Mouse (Mus musculus) thymus, postnatal 36 days (tissue): Measurements from ENCODE around the gene Zbtb17.

Experiments used
- DNase-seq, 2 experiments: peaks; one replicate each; pipeline ENCODE4 v3.0.0; 2022; ENCODE audit warnings: mixed read lengths in 2 of 2

Zbtb17 gene

GRCm38 (mm10) chr4:141460481-141460880 is 16.0 kb downstream of the Zbtb17 start:
- no peak for DNase-seq

- no peak for DNase-seq
Observed at GRCm38 (mm10) chr4:141461088-141461487, 16.6 kb downstream of the Zbtb17 start.

DNA sequence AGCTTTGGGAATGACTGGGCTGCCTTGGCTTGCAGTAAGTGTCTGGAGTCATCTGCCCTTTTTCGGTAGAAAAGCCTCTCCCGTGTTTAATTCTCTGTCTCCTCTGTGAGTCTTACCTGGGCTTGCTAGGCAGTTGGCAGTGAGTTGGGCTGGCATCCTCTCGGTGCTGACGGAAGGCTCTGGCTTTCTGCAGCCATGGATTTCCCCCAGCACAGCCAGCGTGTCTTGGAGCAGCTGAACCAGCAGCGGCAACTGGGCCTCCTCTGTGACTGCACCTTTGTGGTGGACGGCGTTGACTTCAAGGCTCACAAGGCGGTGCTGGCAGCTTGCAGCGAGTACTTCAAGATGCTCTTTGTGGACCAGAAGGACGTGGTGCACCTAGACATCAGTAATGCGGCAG is 17.1 kb downstream of the Zbtb17 start:
- DNase-seq, result no peak

GRCm38 (mm10) chr4:141463472-141463871 is 19.0 kb downstream of the Zbtb17 start:
- no peak for DNase-seq

- DNase-seq, result no peak
Observed at GRCm38 (mm10) chr4:141464722-141465121, 20.3 kb downstream of the Zbtb17 start.

DNA sequence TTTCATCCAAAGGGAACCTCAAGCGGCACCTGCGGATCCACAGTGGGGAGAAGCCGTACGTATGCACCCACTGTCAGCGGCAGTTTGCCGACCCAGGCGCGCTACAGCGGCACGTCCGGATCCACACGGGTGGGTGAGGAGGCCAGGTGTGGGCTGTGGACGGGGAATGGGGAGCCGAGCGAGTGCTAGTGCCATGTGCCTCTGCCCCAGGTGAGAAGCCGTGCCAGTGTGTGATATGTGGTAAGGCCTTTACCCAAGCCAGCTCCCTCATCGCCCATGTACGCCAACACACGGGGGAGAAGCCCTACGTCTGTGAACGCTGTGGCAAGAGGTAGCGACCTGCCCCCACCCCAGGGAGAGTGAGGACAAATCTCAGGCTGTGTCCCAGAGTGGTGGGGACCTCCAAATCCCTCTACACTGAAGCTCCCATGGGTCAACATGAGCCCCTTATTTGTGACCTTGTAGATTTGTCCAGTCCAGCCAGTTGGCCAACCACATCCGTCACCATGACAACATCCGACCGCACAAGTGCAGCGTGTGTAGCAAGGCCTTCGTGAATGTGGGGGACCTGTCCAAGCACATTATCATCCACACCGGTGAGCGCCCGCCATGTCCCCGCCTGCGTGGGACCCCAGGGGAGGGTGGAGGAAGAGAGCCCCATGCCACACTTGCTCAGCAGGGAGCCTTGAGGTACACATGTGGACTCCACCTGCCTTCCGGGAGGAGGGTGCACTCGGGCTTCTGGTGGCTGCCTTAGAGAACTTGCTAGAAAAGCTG is 21.2 kb downstream of the Zbtb17 start:
- no peak for DNase-seq

DNA sequence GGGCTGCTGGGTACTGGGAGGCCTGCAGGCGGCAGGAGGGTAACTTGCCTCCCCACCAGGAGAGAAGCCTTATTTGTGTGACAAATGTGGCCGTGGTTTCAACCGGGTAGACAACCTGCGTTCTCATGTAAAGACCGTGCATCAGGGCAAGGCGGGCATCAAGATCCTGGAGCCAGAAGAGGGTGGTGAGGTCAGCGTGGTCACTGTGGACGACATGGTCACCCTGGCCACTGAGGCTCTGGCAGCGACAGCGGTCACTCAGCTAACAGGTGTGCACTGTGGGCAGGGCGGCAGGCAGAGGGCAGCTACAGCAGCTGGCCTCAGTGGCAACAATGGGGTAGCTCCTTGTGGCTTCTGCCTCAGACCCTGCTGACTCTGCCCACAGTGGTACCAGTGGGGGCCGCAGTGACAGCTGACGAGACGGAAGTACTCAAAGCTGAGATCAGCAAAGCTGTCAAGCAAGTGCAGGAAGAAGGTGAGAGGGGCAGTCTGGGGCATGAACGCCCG is 21.9 kb downstream of the Zbtb17 start:
- no peak for DNase-seq

DNA sequence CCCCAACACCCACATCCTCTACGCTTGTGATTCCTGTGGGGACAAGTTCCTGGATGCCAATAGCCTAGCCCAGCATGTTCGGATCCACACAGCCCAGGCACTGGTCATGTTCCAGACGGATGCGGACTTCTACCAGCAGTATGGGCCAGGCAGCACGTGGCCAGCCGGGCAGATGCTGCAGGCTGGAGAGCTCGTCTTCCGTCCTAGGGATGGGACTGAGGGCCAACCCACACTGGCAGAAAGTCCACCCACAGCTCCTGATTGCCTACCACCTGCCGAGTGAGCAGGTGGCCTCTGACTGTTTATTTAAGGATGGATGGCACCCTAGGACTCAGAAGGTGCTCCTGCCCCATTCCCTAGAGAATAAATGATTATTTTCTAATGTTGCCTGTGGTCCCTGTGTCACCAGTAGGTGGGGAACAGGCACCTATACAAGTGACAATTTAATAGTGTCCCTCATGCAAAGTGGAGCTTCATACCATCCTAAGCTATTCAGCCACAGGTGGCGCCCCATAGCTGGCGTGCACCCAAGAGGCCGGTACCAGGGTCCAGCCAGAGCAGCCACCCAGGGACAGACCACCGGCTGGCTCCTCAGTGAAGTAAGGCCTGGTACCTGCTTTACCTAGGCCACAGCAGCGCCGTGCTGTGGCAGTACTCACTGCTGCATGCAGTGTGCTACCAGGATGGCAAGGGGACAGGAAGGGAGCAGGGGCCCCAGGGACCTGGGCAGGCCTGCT is 22.6 kb downstream of the Zbtb17 start:
- DNase-seq, result no peak

DNA sequence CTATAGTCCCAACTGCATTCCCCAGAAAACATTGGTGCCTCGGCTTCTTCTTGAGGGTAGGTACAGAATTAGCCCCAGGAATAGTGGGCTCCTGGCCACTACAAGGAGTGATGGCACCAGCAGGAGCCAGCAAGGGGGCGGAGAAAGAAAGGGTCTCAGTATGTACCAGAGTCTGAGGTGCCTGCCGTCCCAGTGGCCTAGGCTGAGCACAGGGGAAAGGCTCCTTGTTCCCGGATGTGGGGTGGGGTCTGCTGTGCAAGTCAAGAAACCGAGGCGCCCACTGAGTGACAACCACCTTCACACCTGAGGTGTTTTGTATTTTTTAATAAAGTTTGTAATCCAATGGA is 23.1 kb downstream of the Zbtb17 start:
- no peak for DNase-seq

- DNase-seq, result no peak
Observed at GRCm38 (mm10) chr4:141468576-141468975, 24.1 kb downstream of the Zbtb17 start.

DNA sequence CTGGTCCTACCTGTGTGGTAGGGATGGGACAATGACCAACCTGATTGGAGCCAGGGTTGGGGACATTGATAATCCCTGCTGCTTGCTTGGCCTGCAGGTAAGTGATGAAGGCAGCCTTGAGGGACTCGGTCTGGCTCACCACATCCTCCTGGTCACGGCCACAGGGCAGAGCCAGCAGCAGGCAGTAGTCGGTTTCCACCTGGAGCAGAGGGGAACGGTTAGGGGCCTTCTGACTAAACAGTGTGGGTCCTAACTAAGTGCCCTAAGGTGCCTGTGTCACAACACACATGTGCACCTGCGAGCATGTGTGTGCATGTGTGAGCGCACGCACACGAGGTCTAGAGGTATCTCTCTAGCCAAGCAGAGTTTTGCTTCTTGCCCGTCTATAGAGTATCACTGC is 24.9 kb downstream of the Zbtb17 start:
- DNase-seq, result no peak

GRCm38 (mm10) chr4:141471491-141471890 is 27.0 kb downstream of the Zbtb17 start:
- no peak for DNase-seq

DNA sequence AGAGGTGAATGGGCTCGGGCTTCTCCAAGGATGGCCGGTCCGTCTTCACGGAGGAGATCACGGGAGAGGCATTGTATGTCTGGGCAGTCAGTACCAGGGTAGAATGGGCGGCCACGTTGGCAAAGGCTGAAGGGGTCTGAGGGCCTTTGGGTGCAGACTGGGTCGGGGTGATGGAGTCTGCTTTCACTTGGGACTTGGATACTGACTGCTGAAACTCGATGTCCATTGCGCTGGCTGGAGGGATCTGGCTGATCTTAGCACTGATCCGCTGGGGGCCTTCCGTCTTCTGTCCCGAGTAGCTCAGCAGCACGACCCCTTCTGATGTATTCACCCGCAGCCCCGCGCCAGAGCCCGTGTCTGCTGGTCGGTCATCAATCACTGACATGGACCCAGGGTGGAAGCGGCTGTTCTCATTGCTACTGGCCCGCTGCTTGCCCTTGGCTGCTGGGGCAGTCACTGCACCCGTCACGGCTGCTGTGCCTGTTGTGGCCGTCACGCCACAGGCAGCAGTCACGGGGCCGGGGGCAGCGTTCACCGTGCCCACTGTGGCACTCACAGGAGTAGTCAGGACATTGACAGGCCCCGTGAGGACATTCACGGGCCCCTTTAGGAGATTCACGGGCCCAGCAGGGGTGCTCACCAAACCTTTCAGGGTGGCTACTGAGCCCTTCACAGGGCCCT is 28.3 kb downstream of the Zbtb17 start:
- DNase-seq, result no peak

DNA sequence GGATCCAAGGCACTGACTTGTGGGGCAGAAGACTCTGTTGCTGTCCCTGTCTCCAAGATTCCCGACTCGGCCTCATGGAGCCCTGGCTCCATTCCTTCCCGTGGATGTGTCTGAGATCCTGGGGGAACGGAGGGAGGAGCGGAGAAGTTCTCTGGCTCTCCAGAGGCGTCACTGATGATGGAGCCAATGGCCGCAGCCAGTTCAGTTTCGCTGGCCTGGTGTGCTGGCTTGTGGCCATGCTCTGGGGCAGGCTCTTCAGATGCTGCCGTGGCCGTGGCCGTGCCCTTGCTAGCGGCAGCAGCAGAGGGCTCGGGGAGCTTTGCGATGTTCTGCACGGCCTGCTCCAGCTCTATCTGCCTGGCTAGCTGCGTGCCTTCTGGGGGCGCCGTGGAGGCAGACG is 30.0 kb downstream of the Zbtb17 start:
- no peak for DNase-seq

DNA sequence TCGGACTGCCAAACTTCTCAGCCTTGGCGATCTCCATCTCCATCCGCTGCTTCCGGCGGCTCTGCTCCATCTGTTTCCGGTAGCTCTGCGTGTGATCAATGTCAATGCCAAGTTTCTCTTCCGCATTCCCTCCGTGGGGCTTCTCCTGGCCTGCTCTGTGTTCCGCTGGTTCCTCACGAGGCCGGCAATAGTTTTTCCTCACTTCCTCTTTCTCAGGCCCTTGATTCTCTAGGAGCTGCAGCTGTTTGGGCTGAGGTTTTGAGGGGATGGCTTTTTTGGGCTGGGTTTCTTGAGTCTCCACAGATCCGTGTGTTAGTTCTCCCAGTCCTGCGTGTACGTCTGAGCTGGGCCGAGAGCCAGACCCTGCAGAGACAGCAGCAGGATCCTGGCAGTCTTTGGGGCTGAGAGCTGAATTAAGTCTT is 33.2 kb downstream of the Zbtb17 start:
- no peak for DNase-seq

DNA sequence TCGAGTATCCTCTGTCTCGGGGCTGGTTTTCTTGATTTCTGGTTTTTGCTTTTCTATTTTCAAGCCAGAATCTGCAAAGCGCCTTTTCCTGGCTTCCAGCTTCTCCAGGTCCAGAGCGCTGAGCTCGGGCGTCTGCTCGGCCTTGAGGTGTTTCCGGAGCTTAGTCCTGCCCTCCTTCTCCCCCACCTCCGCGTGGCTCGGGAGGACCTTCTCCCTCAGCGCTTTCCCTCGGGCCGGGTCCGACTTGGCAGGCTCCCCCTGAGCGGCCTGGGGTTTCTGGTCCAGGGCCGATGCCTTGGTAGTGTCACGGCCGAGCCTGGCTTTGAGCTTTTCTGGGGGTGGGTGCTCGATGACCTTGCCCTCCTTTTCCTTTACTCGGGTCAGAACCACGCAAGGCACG is 33.8 kb downstream of the Zbtb17 start:
- DNase-seq, result no peak

DNA sequence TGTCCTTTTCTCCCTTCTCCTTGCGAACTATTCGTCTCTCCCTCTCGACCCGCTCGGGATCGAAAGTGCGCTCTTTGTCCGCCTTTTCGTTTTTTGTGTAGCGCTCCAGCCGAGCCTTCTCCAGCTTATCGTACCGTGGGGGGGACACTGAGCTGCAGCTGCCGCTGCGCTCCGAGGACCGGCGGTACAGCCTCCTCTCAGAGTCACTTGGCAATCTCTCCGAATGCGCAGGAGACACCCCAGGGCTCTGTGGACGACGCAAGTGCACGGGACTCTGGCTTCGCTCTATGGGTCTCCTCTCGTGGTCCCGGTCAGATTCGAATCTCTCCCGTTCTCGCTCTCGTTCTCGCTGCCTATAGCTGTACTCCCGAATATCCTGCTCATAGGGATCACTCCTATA is 34.3 kb downstream of the Zbtb17 start:
- no peak for DNase-seq

GRCm38 (mm10) chr4:141479411-141479810 is 35.0 kb downstream of the Zbtb17 start:
- DNase-seq, result no peak

- DNase-seq, result no peak
Observed at GRCm38 (mm10) chr4:141484071-141484470, 39.6 kb downstream of the Zbtb17 start.

- no peak for DNase-seq
Observed at GRCm38 (mm10) chr4:141487581-141487980, 43.1 kb downstream of the Zbtb17 start.

DNA sequence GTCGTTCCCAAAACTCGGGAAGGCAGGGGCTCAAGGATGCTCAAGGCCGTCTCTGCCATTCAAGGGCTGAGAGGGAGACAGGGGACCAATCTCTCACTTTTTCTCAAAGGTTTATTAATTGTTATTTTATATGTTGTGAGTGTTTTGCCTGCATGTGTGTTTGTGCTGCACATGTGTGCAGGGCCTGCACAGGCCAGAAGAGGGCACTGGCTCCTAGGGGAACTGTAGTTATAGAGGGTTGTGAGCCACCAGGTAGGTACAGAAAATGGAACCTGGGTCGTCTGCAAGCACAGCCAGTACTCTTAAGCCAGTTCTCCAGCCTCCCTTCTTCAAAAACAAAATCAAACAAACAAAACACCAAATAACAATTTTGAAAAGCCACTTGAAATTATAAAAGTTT is 44.2 kb downstream of the Zbtb17 start:
- peak; percentile 47 to 54 for DNase-seq

DNA sequence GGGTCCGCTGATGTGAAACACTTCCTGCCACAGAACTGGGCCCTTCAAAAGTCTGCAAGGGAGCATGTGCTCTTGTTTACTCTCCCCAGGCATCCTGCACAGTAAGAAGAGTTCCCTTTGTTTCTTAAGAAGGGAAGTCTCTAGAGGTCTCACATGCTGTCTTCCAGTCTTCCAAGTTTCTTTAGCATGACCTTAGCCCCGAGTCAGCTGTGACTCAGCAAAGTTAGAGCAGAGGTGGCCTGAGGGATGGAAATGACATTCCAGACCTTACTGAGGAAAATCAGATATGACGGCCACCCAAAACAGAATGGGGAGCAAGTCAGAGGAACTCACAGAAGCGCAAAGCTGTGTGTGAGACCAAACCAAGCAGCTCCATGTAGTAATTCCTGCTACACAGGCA is 56.2 kb downstream of the Zbtb17 start:
- no peak for DNase-seq

GRCm38 (mm10) chr4:141501058-141501457 is 56.6 kb downstream of the Zbtb17 start:
- DNase-seq, result no peak

GRCm38 (mm10) chr4:141502723-141503122 is 58.3 kb downstream of the Zbtb17 start:
- DNase-seq, result no peak
